Mouse (Mus musculus): ENCODE results near the gene Fbn1. TPM values are rescaled to one million over a fixed set of nuclear protein-coding genes. Genes with fewer than 3 reads are reported as not detected.

Fbn1 gene
- total RNA-seq, 2 experiments from 2014 or later: 243 to 249 TPM

DNA sequence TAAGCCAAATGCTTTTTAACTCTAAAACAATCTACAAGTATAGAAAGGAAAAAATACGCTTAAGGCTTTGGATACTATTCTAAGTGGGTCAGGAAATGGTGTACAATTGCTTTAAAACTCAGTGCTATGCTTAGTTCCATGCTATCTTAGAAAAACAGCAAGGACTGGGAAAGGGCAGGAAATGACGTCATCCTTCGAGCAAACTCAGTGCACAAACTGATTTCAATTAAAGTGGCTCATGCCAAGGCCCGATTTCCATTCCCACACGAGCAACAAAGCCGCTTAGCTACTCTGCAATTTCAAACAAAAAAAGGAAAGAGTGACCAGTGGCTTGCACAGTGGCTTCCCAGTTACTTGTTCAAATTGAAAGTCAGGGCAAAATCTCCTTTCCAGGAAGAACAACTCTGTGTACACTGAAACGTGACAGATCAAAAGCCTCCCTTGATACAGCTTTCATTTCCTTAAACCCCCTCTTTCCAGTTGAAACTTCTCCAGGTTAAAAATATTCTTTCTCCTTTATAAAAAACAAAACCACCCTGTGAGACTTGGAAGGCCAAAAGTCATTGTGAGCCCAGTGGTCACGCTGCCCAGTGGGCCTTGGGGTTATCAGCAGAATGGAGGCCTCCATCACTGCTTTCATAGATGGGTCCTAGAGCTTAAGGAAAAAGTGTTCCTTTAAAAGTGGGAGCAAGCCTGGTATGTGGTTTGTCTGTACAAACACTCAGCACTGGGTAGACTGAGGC is 37.1 kb downstream of the Fbn1 start:
- DNase-seq: peak; percentile 81 to 83
- intact Hi-C loops (cut with DNase I): loop anchor here (5.0 kb wide), 1 partner anchor 37 kb away; the partner anchor contains the start of genes Fbn1 and Gm9913

DNA sequence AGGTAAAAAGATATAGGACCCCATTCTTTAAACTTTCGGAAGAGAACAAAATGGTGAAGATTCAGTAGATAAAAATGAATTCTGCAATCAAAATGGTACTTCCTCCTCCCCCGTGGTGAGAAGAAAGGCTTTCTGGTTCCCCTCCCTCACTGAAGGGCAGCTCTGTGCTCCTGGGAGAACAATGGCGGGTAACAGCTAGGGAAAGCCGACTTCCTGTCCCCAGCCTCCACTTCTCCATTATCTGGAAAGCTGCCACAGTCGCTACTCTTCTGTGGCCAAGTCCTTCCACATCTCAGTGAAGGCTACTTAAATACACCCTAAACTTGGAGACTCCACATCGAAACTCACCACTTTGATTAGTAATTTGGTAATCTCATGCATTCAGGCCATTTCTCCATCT is 43.8 kb downstream of the Fbn1 start:
- intact Hi-C loops (cut with DNase I): no loop called here
- no peak for DNase-seq

DNA sequence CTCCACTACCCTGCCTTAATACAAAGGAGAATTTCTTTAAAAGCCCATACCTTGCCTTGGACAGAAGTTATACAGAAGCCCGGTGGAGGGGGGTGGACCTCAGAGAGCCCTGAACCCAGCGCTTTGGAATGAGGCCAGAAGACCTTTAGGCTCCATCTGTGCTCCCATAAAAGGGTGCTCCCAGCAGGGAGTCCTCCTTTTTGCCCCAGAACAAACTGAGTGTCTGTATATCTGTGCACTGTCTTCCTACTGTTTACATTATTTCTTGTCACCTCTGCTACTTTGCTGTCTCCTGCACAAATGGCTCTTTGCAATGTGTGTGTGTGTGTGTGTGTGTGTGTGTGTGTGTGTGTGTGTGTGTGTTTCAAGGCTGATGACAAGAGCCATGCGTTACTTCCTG is 48.7 kb downstream of the Fbn1 start:
- intact Hi-C loops (cut with DNase I): no loop called here
- no peak for DNase-seq

DNA sequence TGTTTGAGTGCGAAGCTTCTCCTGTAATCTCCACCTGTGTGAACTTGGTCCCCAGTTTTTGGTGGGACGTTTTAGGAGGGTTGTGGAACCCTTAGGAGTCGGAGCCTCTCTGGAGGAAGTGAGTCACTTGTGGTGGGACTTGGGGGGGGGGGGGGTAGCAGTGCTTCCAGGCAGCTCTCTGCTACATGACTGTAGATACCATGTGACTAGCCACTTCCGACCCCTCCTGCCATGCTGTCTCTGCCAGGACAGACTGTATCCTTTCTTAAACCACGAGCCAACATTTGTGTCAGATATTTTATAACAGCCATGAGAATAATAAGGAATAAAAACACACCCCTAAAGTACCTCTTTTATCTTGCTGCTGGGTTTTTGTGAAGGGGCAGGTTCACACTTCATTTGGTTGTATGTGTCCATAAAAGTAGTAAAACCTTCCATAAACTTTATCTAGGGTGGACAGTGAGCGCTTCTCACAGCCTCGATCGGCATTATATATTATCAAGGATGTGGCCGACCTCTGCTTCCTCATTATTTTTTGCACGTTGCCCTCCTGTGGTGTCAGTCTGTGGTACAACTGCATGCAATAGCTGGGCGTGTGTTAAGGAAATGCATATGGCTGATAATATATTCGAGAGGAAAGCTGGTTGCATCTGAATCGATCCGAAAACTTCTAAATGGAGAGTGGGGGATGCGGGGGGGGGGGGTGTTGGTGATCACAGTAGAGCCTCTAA is 51.6 kb downstream of the Fbn1 start:
- no peak for DNase-seq
- intact Hi-C loops (cut with DNase I): no loop called here

DNA sequence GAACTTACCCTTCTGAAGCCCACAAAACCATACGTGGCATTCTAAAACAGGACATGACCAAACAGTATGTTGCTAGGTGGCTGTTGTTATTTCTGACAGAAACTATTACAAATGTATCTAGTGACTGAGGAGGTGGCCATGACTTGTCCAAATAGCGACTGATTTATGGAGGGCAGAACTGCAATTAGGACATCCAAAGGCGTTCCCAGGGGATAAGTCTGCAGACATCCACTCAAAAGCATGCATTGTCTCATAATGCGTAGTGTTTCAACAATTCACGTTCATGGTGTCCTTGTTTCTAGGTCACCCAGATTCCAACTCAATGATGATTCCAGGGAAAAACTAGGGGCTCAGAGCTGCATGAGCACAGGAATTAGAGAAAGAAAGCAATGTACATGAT is 53.0 kb downstream of the Fbn1 start:
- intact Hi-C loops (cut with DNase I): no loop called here
- no peak for DNase-seq

DNA sequence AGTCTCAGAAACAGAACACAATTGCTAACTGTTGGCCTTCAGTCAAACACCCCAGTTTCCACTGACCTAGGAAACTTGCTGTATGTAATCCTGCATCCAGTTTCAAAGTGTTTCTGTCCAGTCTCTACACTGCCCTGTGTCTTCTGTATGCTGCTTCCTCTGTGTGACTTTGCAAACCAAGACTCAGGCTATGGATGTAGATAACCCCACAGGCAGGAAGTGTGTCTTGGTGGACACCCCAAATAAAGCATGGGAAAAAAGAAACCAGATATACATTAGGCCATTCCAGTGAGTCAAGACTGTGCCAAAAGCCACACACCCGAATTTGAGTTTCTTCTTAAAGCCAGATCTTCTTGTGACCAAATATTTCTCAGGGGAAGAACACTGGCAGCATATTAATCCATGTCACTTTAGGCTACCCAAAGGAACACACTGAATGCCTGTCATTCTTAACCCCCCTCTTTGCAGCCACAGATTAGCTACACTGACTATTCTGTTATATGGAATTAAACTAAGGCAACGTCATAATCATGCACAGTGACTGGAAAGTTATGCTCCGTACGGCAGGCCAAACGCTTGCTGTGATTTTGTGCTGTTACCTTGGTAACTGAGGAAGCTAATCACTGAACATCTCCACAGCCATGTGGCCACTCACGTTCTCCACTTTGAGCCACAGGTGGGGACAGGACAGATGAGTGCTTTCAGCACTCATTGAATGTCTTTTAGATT is 55.3 kb downstream of the Fbn1 start:
- no peak for DNase-seq
- intact Hi-C loops (cut with DNase I): no loop called here

DNA sequence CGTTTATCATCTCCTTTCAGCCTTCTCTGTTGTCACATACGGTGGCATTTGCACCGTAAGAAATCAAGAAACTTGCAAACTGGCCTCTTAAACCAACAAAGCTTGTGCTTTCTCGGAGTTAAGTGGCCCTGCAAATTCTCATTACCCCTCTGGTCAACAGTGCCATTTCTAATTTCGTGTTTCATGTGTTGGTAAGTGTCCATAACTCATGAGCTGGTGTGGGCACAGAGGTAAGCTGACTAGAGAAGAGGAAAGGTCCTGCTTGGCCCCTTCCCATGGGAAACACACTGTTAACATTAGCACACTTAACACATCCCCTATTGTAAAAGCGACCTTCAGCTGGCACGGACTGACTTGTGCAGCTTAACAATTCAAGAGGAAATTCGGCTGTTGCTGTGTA is 58.4 kb downstream of the Fbn1 start:
- DNase-seq: no peak
- intact Hi-C loops (cut with DNase I): no loop called here

DNA sequence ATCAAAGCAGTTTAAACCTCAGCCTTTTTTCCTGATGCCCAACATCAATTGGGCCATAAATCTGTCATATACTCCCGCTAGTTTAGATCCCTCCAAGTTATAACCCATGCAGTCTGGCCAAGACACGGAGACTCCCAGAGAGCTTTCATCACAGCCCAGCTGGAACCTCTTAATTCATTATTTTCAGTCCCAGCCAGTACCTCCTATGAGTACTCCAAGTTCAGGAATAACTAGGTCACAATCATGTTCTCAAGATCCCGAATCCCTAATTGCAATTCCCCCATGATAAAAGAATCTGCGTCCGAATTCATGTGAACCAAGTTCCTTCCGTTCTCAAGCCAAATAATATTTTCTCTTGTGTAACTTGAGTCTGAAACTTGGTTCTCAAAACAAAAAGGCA is 58.9 kb downstream of the Fbn1 start:
- DNase-seq: peak; percentile 53 to 55
- intact Hi-C loops (cut with DNase I): no loop called here

DNA sequence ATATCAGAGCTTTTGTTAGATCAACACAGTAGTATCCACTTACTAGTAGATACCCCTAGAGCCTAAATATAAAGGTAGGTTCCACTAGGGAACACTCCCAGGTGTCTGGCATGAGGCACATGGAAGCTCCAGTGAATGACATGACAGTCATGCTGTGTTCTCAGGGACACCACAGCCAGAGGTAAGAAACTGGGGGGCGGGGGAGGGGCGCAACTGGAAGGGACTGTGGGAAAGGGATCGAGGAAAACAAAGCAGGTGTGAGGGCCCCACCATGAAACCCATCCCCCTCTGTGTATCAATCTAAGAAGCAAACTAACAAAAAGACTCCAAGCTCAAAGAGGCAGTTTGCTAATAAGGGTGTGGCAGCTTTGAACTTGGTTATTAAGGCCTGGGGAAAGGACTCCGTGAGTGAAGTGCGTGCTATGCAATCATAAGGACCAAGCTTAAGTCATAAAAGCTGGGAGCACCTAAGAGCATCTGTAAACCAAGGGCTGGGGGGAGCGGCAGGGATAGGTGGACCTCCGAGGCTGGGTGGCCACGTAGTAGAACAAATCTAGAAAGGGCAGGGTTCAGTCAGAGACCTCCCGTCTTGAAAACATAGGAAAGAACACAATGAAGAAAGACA is 60.4 kb downstream of the Fbn1 start:
- intact Hi-C loops (cut with DNase I): no loop called here
- DNase-seq: no peak

DNA sequence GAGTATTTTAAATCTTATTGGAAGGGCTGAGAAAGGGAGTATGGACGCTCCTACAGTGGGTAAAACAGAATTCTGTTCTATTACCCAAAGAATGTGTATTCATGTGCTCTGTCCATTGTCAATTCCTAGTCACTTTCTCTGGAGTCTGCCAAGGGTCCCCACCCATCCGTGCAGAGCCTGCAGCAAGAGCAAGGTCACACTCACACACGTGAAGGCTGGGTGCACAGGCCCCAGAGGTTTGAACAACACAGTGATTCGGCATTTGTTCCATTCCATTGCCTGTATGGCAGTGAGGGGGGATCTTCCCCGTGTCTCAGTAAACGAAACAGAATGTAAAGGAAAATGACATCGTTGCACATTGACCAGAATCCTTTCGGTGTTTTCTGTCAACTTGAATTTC is 69.4 kb downstream of the Fbn1 start:
- intact Hi-C loops (cut with DNase I): no loop called here
- no peak for DNase-seq

DNA sequence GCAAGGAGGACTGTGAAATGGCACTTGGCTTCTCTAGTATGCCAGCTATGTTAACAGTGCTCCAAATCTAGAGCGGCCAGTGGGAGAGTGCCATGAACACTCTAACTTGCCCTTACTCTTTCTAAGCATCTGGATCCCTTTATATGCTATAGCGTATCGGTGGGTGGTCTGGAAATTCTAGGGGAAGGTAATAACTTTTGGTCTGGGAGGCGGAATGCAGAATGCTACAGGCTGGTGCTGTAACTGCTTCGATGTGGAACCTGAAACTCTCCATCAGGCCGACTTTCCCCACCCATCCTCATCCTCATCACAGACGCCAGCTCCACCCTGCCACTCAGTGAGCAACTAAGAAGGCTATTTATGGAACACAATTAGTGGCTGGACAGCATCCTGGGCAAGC is 71.6 kb downstream of the Fbn1 start:
- intact Hi-C loops (cut with DNase I): no loop called here
- no peak for DNase-seq

DNA sequence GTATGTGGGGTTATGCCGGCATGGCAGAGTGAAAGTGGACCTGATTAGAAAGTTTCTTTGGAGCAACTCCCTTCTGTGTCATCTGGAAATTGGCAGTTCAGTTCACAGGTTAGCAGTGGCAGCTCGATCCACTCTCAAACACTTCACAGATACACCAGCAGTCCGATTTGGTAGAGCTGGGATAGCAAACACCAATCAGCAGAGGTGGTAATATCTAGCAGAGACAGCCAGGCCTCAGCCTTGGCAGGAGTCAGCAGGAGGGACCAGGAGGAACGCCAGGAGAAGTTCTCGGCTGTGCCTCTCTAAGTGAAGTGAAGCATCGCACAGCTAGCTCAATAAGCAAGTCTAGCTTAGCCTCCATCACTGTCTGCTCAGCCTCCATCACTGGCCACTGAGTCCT is 74.3 kb downstream of the Fbn1 start:
- DNase-seq: no peak
- intact Hi-C loops (cut with DNase I): no loop called here

DNA sequence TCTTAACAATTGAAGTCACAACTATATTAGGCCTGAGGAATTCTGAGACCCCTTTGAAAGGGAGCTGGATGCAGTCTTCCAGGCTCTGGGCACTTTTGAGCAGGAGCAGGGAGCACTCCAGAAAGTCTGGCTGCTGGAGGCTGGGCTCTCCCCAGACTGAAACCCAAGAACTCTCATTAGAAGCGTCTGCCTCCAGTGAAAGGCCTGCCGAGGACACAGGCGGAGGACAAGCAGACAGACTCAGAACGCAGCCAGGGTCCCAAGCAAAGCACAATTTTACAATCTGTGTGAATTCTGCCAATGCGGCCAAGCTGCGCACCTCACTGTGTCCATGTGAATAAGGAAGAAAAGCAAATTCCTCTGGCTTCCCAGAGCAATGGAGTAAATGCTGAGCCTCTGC is 76.3 kb downstream of the Fbn1 start:
- intact Hi-C loops (cut with DNase I): no loop called here
- no peak for DNase-seq

DNA sequence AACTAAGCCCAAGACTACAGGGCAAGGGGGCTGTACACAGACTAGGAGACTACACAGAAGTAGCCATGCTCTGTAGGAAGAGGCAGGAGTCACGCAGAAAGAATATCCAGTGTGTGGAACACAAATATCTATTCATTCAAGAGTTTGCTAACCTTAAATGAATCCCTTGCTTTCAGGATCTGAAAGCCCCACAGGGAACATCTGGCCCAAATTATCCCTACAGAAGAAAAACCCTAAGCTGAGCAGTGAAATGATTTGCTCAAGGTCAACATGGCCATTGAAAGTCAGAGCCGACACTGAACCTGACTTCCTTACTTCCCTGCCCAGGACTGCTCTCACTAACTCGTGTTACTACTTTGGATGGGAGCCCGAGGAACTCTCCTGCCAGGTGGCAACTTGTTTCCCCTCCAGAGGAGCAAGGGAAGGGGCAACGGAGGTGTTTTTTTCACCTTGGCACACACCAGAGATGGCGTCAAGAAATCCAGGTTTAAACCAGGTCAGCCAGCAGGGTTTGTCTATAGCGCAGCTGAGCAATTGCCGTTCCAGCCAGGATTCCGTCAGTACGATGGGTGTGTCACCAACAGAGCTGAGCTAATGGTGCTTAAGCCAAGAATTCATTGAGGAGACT is 78.9 kb downstream of the Fbn1 start:
- intact Hi-C loops (cut with DNase I): no loop called here

DNA sequence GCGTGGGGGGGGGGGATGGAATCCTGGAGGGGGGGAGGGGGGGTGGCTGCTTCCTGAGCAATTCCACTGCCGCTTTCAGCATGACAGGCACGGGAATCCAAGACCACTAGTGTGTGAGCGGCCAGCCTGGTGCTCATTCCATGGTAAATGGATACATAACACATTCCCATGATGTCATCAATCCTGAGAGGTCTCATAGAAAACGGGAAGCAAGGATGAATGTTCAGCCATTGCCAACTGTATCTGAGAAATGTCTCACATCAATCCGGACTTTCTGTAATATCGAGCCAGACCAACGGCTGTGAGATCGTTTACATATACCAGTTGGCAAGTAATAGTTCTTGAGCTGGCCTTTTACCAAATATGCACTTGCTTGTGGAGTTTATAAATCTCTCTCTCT is 87.2 kb downstream of the Fbn1 start:
- intact Hi-C loops (cut with DNase I): no loop called here
- DNase-seq: no peak

More for the DNA sequence above, 78.9 kb downstream of the Fbn1 start:
- DNase-seq: peak; percentile 63 to 64

DNA sequence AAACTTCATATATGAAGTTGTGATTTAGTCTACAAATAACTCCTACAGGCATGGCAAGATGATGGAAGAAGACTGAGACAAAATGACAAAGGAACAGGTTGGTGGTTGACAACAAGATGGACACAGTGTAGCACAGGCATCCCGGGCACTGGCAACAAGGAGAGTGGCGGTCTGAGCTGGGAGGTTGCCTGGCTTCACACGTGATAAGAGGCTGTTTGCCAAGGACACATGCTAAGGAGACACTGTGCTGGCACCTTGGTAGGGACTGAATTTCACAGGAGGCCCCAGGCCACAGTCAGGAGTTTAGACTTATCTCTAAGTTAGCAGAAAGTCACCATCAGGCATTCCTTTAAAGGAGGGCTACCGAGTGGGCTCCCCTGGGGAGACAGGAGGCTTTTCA is 88.1 kb downstream of the Fbn1 start:
- DNase-seq: peak; percentile 64 to 76
- intact Hi-C loops (cut with DNase I): no loop called here

DNA sequence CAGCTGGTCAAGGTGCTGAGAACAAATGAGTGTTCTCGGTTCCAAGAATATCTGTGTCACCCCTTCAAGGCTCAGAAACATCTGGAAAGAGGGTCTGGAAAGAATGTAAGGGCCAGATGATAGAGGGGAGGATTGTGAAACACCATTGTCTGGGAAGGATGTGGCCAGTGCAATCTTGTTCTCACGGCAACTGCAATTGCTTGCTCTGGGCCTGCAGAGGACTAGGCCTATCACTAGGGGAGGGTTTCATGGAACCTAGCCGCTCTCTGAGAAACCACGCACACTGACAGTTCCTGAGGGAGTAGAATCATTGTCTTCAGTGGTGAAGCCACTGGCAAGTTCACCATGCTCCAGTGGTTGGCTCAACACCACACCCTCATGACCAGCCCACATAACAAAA is 89.2 kb downstream of the Fbn1 start:
- DNase-seq: no peak
- intact Hi-C loops (cut with DNase I): no loop called here

DNA sequence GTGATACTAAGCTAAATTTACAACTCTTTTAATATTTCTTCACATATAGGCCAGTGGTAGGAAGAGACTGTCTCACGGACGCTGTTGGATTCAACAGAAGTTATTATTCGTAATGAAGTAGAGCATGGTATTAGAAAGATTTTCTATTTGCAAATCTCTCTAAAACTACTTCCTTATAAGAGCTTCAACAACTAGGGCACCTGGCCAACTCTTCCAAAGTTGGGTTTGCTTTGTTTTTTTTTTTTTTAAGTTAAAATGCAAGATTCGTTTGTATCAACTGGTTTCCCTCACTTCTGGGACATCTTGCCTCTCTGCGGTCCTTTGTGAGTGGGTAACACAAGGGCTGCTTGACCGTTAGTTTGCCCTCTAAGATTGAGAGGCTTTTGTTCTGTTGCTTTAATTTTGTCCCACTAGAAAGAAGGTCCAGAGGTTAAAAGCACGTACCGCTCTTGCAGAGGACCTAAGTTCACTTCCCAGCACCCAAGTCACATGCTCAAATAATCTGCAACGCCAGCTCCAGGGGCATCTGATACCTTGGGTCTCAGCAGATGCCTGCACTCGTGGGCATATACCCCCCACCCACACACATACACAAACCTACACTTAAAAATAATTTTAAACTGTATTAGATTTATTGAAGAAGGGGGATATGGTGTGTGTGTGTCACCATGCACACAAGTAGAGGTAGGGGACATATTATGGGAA is 91.1 kb downstream of the Fbn1 start:
- DNase-seq: no peak
- intact Hi-C loops (cut with DNase I): no loop called here

DNA sequence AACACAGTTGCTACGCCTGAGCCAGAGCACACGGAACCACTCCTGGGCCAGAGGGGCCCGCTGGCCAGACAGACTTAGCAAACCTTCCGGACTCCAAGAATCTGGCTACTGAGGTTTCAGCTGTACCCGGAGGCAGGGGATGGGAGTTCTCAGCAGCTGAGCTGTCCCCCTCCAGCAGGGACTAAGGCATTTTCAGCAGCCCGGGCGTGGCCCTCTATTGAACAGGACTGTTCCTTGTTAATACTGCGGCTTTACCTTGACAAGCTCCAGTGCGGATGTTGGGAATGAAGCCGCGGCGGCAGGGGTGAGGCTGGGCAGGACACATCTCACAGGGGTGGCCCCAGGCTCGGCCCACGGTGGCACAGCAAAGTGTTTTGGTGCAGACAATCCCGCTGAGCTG is 95.4 kb downstream of the Fbn1 start:
- intact Hi-C loops (cut with DNase I): no loop called here
- peak in 1 of 2 experiments; percentile 47 for DNase-seq

DNA sequence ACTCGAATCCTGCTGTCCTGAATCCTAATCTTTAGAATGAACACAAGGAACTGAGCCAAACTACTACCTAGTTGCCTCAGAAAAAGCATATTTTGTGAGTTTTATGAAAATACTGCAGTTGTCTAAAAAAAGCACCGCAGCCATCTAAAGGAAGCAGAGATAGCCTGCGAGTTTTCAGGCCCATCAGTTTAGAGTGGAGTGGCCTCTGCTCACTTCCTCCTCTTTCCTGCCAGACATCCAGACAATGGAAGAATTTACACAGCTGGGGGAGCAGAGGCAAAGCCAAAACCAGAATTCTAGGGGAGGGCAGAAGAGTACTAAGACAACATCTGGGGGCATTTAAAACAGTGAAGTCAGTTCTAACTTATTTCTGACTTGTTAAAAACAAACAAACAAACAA is 96.0 kb downstream of the Fbn1 start:
- intact Hi-C loops (cut with DNase I): no loop called here
- peak; percentile 64 to 65 for DNase-seq
